In the genomic region with DNA sequence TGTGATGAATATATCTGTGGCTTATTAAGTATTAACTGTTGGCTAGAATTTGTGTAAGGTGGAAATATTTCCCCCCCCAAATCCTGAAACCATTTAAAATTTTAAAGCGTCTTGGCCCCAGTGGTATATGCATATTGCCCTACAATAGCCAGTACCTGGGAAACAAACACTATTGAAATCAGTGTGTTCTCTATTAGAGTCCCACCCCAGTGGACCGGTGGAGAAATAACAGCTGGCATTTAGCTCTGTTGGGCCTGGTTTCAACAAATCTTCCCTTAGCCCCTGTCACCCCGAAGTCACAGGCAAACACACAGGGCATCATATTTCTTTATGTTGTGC, we compare ENCODE assay signal across 10 mouse cellular contexts.
DNase-seq lines count a peak whose midpoint lies in the region; ATAC-seq and TF ChIP-seq lines count a peak whose summit lies in the region.
"Had no signal": no experiment of that assay in that cellular context is flagged by ENCODE, and none has a peak within 500 bp of the region (broad histone marks: within the 10 kb centered on the region; RNA-seq: fewer than 3 reads in every experiment).

No protein-coding gene starts in this region.

- H3K9ac ChIP-seq in kidney, postnatal 0 days (ENCODE audit: low read depth, low read length): no peak overlapping the region
- no peak overlapping the region for H3K9ac ChIP-seq in heart, embryonic 15.5 days
- H3K9ac ChIP-seq in limb, embryonic 13.5 days: no peak overlapping the region
- H3K9ac ChIP-seq: liver, embryonic 12.5 days had no signal

- H3K36me3 ChIP-seq in kidney, postnatal 0 days (ENCODE audit: insufficient read depth, low read length): no peaks in the 10 kb centered on the region
- no peaks in the 10 kb centered on the region for H3K36me3 ChIP-seq in heart, embryonic 15.5 days
- no peaks in the 10 kb centered on the region for H3K36me3 ChIP-seq in limb, embryonic 13.5 days
- H3K36me3 ChIP-seq: liver, embryonic 12.5 days had no signal

- ATAC-seq in kidney, postnatal 0 days (replicated peaks; ENCODE audit: low FRiP score, low read depth): no peak
- ATAC-seq in heart, embryonic 15.5 days (replicated peaks; ENCODE audit: insufficient number of reproducible peaks, insufficient read depth, low FRiP score, low read depth): no peak
- ATAC-seq in limb, embryonic 13.5 days (ENCODE audit: low FRiP score, low read depth): no peak
- no peak for ATAC-seq in CD4-positive, CD25-positive, alpha-beta regulatory T cell, adult 4 months
- ATAC-seq: forebrain, embryonic 16.5 days; liver, embryonic 12.5 days had no signal

- H3K4me3 ChIP-seq in kidney, postnatal 0 days (replicated peaks; ENCODE audit: low read depth, low read length): no peak overlapping the region
- H3K4me3 ChIP-seq in heart, embryonic 15.5 days: no peak overlapping the region; the same call in 1 of the 2 replicates
- H3K4me3 ChIP-seq in limb, embryonic 13.5 days: no peak overlapping the region
- H3K4me3 ChIP-seq: liver, embryonic 12.5 days had no signal

- no peaks in the 10 kb centered on the region for H3K27me3 ChIP-seq in kidney, postnatal 0 days (ENCODE audit: insufficient read depth, low read length)
- H3K27me3 ChIP-seq in heart, embryonic 15.5 days: no peaks in the 10 kb centered on the region
- H3K27me3 ChIP-seq in limb, embryonic 13.5 days: no peaks in the 10 kb centered on the region
- H3K27me3 ChIP-seq: liver, embryonic 12.5 days had no signal

- 0 out of 2 replicates have a peak, but pooled peaks have one; percentile 2 for TF ChIP-seq CTCF in kidney, postnatal 0 days (IDR thresholded peaks at IDR 0.05; ENCODE audit: low read depth)

- 6% methylated on average over 3 of the region's 3 CpGs for WGBS in kidney, postnatal 0 days
- 26% methylated on average over 3 of the region's 3 CpGs for WGBS in heart, embryonic 15.5 days
- WGBS in limb, embryonic 13.5 days: 11% methylated on average over 3 of the region's 3 CpGs

- H3K4me2 ChIP-seq in kidney, postnatal 0 days (ENCODE audit: low read length): peak overlapping the region; percentile 11; the same call in 1 of the 2 replicates
- peak overlapping the region; percentile 33 for H3K4me2 ChIP-seq in heart, embryonic 15.5 days
- H3K4me2 ChIP-seq in limb, embryonic 13.5 days (replicated peaks): peak overlapping the region; percentile 41
- H3K4me2 ChIP-seq: liver, embryonic 12.5 days had no signal

- DNase-seq in heart, adult 9 months (ENCODE audit: low spot score in 2 of 2): peak; percentile 16 to 17
- no peak for DNase-seq in heart, adult 8-10 months (ENCODE audit: low spot score)
- DNase-seq in kidney, postnatal 0 days (ENCODE audit: low spot score): no peak
- no peak for DNase-seq in kidney, postnatal 25 days
- DNase-seq in adrenal gland, adult 18-20 months (ENCODE audit: low spot score in 2 of 2): no peak

- no peaks in the 10 kb centered on the region for H3K9me3 ChIP-seq in kidney, postnatal 0 days (replicated peaks; ENCODE audit: low read length)
- no peaks in the 10 kb centered on the region for H3K9me3 ChIP-seq in heart, embryonic 15.5 days (replicated peaks)
- H3K9me3 ChIP-seq in limb, embryonic 13.5 days: no peaks in the 10 kb centered on the region
- H3K9me3 ChIP-seq: liver, embryonic 12.5 days had no signal

- H3K4me1 ChIP-seq in kidney, postnatal 0 days (replicated peaks; ENCODE audit: insufficient read depth, low read length): peaks cover 19% of the 10 kb centered on the region
- peaks cover 13% of the 10 kb centered on the region for H3K4me1 ChIP-seq in heart, embryonic 15.5 days (replicated peaks)
- peaks cover 16% of the 10 kb centered on the region for H3K4me1 ChIP-seq in limb, embryonic 13.5 days

- H3K27ac ChIP-seq in kidney, postnatal 0 days: peak overlapping the region; percentile 90
- peak overlapping the region; percentile 56 for H3K27ac ChIP-seq in heart, embryonic 15.5 days
- H3K27ac ChIP-seq in limb, embryonic 13.5 days: no peak overlapping the region

Comparison
In these comparisons a context has a peak if more than half of its experiments do, and no peak if none do; other contexts are left out.
1. DNase-seq: peak in heart, adult 9 months (2 of 2); none in heart, adult 8-10 months (single experiment), kidney, postnatal 0 days (single experiment), kidney, postnatal 25 days (0 of 2) and adrenal gland, adult 18-20 months (0 of 2).
2. Peak in every context shown above with its lines, with median percentiles within 50 percentile points of each other: H3K4me2 ChIP-seq.